Mouse (Mus musculus): ENCODE results near the gene Gm37240.

Gene Gm37240

GRCm38 (mm10) chr3:85827283-85827682, 60.0 kb downstream of the Gm37240 start:
- no peak for ATAC-seq (ENCODE audit: low TSS enrichment)

GRCm38 (mm10) chr3:85820839-85821548, 66.3 kb downstream of the Gm37240 start:
- ATAC-seq (ENCODE audit: low TSS enrichment), result no peak

GRCm38 (mm10) chr3:85819319-85819718, 68.0 kb downstream of the Gm37240 start:
- no peak for ATAC-seq (ENCODE audit: low TSS enrichment)

GRCm38 (mm10) chr3:85817191-85817590, 70.1 kb downstream of the Gm37240 start, which contains the start of gene Fam160a1:
TSS of gene Fam160a1 (minus strand) at chr3:85817291.
- no peak for ATAC-seq (ENCODE audit: low TSS enrichment)

- ATAC-seq (ENCODE audit: low TSS enrichment), result peak; percentile 100
Observed at GRCm38 (mm10) chr3:85814241-85814640, 73.1 kb downstream of the Gm37240 start.

GRCm38 (mm10) chr3:85813101-85814014, 74.0 kb downstream of the Gm37240 start:
- ATAC-seq (ENCODE audit: low TSS enrichment), result no peak

- ATAC-seq (ENCODE audit: low TSS enrichment), result no peak
Observed at GRCm38 (mm10) chr3:85812010-85812409, 75.3 kb downstream of the Gm37240 start.

- no peak for ATAC-seq (ENCODE audit: low TSS enrichment)
Observed at GRCm38 (mm10) chr3:85793166-85793565, 94.2 kb downstream of the Gm37240 start.

- ATAC-seq (ENCODE audit: low TSS enrichment), result no peak
Observed at GRCm38 (mm10) chr3:85789748-85790147, 97.6 kb downstream of the Gm37240 start.

GRCm38 (mm10) chr3:85786501-85786900, 100.8 kb downstream of the Gm37240 start:
- no peak for ATAC-seq (ENCODE audit: low TSS enrichment)

GRCm38 (mm10) chr3:85780906-85781305, 106.4 kb downstream of the Gm37240 start:
- no peak for ATAC-seq (ENCODE audit: low TSS enrichment)

- no peak for ATAC-seq (ENCODE audit: low TSS enrichment)
Observed at GRCm38 (mm10) chr3:85780332-85780731, 107.0 kb downstream of the Gm37240 start.

GRCm38 (mm10) chr3:85777841-85778240, 109.5 kb downstream of the Gm37240 start:
- ATAC-seq (ENCODE audit: low TSS enrichment), result no peak

GRCm38 (mm10) chr3:85777356-85777755, 110.0 kb downstream of the Gm37240 start:
- ATAC-seq (ENCODE audit: low TSS enrichment), result no peak

GRCm38 (mm10) chr3:85776707-85777106, 110.6 kb downstream of the Gm37240 start:
- ATAC-seq (ENCODE audit: low TSS enrichment), result peak; percentile 48

GRCm38 (mm10) chr3:85776126-85776525, 111.2 kb downstream of the Gm37240 start:
- ATAC-seq (ENCODE audit: low TSS enrichment), result no peak

GRCm38 (mm10) chr3:85773886-85774285, 113.4 kb downstream of the Gm37240 start:
- ATAC-seq (ENCODE audit: low TSS enrichment), result 0 out of 2 replicates have a peak, but pooled peaks have one; percentile 14

GRCm38 (mm10) chr3:85773425-85773824, 113.9 kb downstream of the Gm37240 start:
- ATAC-seq (ENCODE audit: low TSS enrichment), result 0 out of 2 replicates have a peak, but pooled peaks have one; percentile 49

- no peak for ATAC-seq (ENCODE audit: low TSS enrichment)
Observed at GRCm38 (mm10) chr3:85764937-85765337, 122.4 kb downstream of the Gm37240 start.

GRCm38 (mm10) chr3:85764008-85764834, 123.1 kb downstream of the Gm37240 start:
- ATAC-seq (ENCODE audit: low TSS enrichment), result no peak

GRCm38 (mm10) chr3:85757944-85758343, 129.4 kb downstream of the Gm37240 start:
- no peak for ATAC-seq (ENCODE audit: low TSS enrichment)

GRCm38 (mm10) chr3:85757435-85757834, 129.9 kb downstream of the Gm37240 start:
- no peak for ATAC-seq (ENCODE audit: low TSS enrichment)
